Mouse (Mus musculus) brown adipose tissue, adult 24 weeks (tissue): ENCODE measurements at regions not wholly inside any gene's neighbourhood (a gene's known extent, or its start where the extent isn't known, plus 50 kb on each side); places are given as distances from the start of the nearest gene placed in this dataset.

Source experiments
- H3K27ac ChIP-seq: fragments of 200-500 bp; replicated peaks from 2 replicates; pipeline ENCODE4 v1.5.1; 2012; ENCODE audit warnings: low read depth, mild to moderate bottlenecking, low read length
- H3K4me1 ChIP-seq: fragments of 200-500 bp; 2 replicates; pipeline ENCODE4 v1.6.1; 2012; ENCODE audit warnings: low read length, mixed read lengths; ENCODE audit not compliant: control insufficient read depth, insufficient read depth, insufficient read length
- H3K4me3 ChIP-seq: fragments of 200-500 bp; 2 replicates; pipeline ENCODE4 v1.5.1; 2012; ENCODE audit warnings: low read depth, mild to moderate bottlenecking, low read length, moderate library complexity; ENCODE audit not compliant: insufficient read depth

DNA sequence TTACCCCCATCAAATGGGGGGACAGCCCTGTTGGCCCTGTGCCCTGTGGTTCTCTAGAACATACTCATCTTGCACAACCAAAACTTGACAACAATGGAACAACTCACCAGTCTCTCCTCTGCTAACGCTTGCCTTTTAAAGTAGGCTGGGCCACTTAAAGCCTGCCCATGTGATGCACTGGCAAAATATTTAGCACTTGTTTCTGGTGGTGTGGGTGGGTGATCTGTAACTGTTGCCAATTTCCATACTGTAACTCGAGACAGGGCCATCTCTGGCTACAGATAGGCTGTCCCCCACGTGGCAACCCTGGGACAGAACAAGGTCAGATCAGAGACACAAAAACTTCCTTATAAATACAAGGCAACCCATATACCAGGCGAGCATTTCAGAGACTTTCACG, 92.0 kb upstream of the Klf14 start:
- Histone ChIP-seq H3K4me3 (no peak overlapping the region), H3K4me1 (no peaks in the 10 kb centered on the region), H3K27ac (no peak overlapping the region)

GRCm38 (mm10) chr6:31051771-31052170, 92.9 kb upstream of the Klf14 start:
- Histone ChIP-seq H3K4me1 (no peaks in the 10 kb centered on the region), H3K4me3 (no peak overlapping the region), H3K27ac (no peak overlapping the region)

- no peak overlapping the region for H3K27ac ChIP-seq
- H3K4me1 ChIP-seq, result no peaks in the 10 kb centered on the region
- no peak overlapping the region for H3K4me3 ChIP-seq
Observed at GRCm38 (mm10) chr6:31053003-31053402, 94.1 kb upstream of the Klf14 start.

GRCm38 (mm10) chr6:31056786-31057566, 98.1 kb upstream of the Klf14 start:
- Histone ChIP-seq H3K4me1 (no peaks in the 10 kb centered on the region), H3K4me3 (no peak overlapping the region), H3K27ac (no peak overlapping the region)

- Histone ChIP-seq H3K4me3 (no peak overlapping the region), H3K27ac (no peak overlapping the region), H3K4me1 (no peaks in the 10 kb centered on the region)
Observed at GRCm38 (mm10) chr6:31058299-31058698, 99.4 kb upstream of the Klf14 start.

GRCm38 (mm10) chr6:31058961-31059360, 100.1 kb upstream of the Klf14 start:
- Histone ChIP-seq H3K4me3 (no peak overlapping the region), H3K27ac (no peak overlapping the region), H3K4me1 (no peaks in the 10 kb centered on the region)

DNA sequence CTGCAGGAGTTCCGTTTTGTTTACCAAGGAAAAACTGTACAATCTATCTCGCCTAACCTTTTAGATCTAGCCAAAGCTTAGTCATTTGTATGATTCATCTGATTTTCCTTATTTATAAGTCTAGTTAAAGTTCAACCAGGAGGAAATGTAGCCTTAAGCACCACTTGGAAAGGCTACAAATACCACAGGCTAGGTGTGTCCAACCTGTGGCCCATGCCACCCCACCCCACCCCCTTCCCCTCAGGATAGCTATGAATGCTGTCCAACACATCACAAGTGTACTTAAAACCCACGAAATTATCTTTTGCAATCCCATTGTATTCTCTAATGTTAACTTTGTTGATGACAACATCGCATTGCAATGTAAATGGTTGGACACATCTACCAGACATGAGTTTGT, 102.9 kb upstream of the Klf14 start:
- Histone ChIP-seq H3K4me3 (no peak overlapping the region), H3K27ac (no peak overlapping the region), H3K4me1 (no peaks in the 10 kb centered on the region)

GRCm38 (mm10) chr6:31065419-31065818, 106.5 kb upstream of the Klf14 start:
- Histone ChIP-seq H3K4me3 (no peak overlapping the region), H3K27ac (no peak overlapping the region), H3K4me1 (no peaks in the 10 kb centered on the region)

DNA sequence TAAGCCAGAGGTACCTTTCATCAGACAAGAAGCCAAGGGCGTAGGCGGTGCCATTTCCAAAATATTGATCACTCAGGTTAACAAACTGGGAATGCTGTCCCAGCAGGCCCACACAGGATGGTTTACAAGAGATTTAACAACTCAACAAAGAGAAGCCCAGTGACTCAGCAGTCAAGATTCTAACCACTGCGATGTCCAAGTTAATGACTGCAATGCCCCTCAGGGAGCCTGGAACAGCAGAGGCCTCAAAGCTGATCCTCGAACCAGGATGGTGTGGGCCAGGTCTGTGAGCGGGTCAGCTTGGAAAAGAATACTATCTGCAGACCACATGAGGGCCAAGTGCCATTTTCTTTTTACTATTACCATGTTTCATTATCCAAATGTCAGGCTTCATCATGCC, 108.0 kb upstream of the Klf14 start:
- Histone ChIP-seq H3K4me1 (peaks cover 3% of the 10 kb centered on the region; the same call in 1 of the 2 replicates), H3K27ac (no peak overlapping the region), H3K4me3 (no peak overlapping the region)

GRCm38 (mm10) chr6:31067453-31067852, 108.6 kb upstream of the Klf14 start:
- Histone ChIP-seq H3K4me3 (no peak overlapping the region), H3K27ac (no peak overlapping the region), H3K4me1 (peaks cover 3% of the 10 kb centered on the region; the same call in 1 of the 2 replicates)

DNA sequence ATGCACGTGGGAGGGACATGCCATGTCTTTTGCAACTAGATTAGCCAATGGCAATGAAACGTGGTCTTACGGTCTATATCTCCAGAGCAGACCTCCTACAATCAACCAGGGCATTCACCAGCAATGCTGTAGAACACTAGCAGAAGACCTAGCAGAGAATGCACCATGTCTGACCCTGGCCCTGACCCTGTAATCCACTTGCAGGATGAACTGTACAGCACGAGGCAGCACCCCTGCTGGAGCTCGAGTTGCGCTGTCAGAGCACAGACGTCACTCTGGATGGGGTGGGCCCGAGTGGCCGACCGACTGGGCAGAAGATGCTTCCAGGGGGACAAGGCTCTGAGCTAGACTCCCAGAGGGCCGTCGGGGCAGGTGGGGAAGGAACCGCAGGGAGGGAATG, 110.4 kb upstream of the Klf14 start:
- H3K4me3 ChIP-seq, result no peak overlapping the region
- no peak overlapping the region for H3K27ac ChIP-seq
- H3K4me1 ChIP-seq, result peaks cover 3% of the 10 kb centered on the region; the same call in 1 of the 2 replicates

- no peak overlapping the region for H3K4me3 ChIP-seq
- H3K27ac ChIP-seq, result no peak overlapping the region
- H3K4me1 ChIP-seq, result peaks cover 3% of the 10 kb centered on the region; the same call in 1 of the 2 replicates
Observed at GRCm38 (mm10) chr6:31070537-31070936, 111.7 kb upstream of the Klf14 start.

DNA sequence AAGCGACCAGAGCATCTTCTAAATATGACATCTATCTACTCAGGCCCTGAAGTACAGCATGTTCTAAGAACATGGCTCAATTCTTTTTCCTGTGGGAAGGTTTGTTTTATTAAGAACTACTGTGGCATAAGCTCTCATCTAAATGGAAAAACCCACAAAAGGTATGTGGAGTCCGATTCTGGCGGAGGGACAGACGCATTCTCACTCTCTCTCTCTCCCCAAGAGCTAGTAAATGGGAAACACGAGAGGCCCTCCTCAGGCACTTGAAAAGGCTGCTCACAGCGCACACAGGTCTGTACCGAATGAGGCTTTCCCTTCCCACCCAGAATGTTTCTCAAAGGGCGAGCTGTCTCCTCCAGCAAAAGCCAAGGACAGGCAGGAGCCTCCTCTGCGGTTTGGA, 112.1 kb upstream of the Klf14 start:
- Histone ChIP-seq H3K4me1 (peaks cover 3% of the 10 kb centered on the region; the same call in 1 of the 2 replicates), H3K4me3 (no peak overlapping the region), H3K27ac (no peak overlapping the region)

- H3K4me3 ChIP-seq, result no peak overlapping the region
- H3K27ac ChIP-seq, result no peak overlapping the region
- peaks cover 7% of the 10 kb centered on the region; the same call in 1 of the 2 replicates for H3K4me1 ChIP-seq
Observed at GRCm38 (mm10) chr6:31072072-31072471, 113.2 kb upstream of the Klf14 start.

DNA sequence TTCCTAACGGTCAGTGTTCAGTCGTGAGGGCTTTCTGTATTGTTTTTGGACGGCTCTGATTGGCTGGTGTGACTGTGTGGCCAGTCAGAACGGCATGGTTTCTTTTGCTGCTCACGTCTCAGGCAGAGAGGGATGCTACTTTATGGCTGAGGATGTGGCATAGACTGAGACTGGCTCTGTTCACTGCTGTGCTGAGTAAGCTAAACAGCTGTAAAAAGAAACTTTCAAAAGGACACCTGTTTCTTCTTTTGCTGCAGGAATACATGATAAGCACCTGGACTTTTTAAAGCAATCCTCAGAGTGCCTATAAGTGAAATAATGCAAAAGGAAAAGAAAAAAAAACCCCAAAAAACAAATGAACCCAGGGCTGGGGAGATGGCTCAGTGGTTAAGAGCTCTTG, 113.7 kb upstream of the Klf14 start:
- H3K27ac ChIP-seq, result no peak overlapping the region
- peaks cover 9% of the 10 kb centered on the region; the same call in 1 of the 2 replicates for H3K4me1 ChIP-seq
- no peak overlapping the region for H3K4me3 ChIP-seq

DNA sequence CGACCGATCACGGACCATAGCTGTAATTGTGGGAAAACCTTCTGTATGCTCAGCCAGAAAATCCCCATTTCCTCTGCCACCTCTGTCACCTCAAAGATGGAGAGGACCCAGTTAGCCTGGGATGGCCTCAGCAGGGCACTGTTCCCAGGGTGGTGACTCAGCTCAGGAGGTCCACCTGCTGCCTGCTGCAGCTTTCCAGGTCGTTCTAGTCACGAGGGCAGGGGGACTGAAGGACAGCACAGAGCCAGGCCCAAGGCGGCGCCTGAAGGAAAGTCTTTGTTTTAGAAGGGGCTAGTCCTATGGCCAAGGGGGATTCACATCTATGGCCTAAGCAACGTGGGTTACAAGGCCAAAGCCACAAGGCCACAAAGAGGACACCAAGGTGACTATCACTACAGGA, 114.5 kb upstream of the Klf14 start:
- Histone ChIP-seq H3K27ac (no peak overlapping the region), H3K4me1 (peaks cover 16% of the 10 kb centered on the region)

More for the DNA sequence above, 114.5 kb upstream of the Klf14 start:
- H3K4me3 ChIP-seq, result no peak overlapping the region
